Mouse (Mus musculus) embryo, embryonic 11 days (tissue): Measurements from ENCODE around the gene Smg6.
A peak's percentile ranks its signal among the peaks of the same experiment; 100 is the strongest.
"Not testable (repeated sequence)": the region's sequence is repeated elsewhere in the genome, so short reads cannot be mapped to it uniquely, and the experiment has no call there.

Experiments
- DNase-seq: peaks from one replicate; pipeline ENCODE4 v3.0.0-alpha.2; 2015

Smg6 gene

GRCm38 (mm10) chr11:75171186-75171865 is 245.7 kb downstream of the Smg6 start:
- DNase-seq = no peak

- DNase-seq = peak; percentile 76
These were observed 246.8 kb downstream of the Smg6 start for GRCm38 (mm10) chr11:75172151-75173094.

DNA sequence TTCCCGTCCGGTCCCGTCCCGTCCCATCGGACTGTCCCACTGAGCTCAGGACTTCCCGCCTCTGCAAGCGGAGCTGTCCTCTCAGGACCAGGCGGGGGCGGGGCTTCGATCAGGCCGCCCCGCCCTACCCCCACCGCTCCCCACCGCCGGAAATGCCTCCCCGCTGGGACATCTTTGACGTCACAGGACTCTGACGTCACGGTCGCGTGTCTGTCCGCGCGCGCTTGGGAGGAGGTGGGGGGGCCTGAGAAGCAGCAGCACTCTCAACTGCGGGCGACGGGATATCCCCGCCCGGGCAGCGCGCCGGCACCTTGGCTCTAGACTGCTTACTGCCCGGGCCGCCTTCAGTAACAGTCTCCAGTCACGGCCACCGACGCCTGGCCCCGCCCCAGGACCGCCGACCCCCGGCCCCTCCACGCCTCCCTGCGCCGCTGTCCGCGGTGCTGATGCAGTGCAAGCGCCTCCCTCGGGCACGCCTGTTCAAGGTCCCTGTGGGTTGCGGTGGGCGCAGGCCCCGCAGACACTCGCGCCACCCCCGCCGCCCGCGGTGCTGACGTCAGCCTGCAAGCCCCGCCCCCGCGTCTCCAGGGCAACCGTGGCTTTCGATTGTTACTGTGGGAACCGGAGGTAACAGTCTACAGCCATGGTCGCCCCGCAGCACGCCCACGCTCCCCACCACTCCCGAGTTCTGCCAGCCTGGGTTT is 247.6 kb downstream of the Smg6 start:
- DNase-seq = peak; percentile 91

GRCm38 (mm10) chr11:75173799-75174165 is 248.2 kb downstream of the Smg6 start:
- DNase-seq = no peak

DNA sequence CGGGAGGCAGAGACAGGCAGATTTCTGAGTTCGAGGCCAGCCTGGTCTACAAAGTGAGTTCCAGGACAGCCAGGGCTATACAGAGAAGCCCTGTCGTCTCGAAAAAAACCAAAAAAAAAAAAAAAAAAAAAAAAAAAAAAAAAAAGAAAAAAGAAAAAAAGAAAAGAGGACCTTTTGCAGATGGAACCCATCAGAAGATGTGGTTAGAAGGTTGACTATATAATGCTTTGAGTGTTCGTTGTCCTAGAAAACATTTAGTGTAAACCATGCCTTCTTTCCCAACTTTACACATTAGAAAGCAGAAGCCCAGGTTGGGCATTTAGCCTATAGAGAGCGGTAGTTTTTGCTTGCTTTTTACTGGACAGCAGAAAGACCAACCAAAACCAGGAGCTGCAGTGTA is 249.0 kb downstream of the Smg6 start:
- not testable (repeated sequence) for DNase-seq

GRCm38 (mm10) chr11:75178011-75178410 is 252.4 kb downstream of the Smg6 start:
- DNase-seq = no peak

GRCm38 (mm10) chr11:75178672-75179208 is 253.1 kb downstream of the Smg6 start, which contains the start of gene Ovca2:
Gene Ovca2, minus strand, starts transcription at chr11:75178835.
- DNase-seq = peak; percentile 96

GRCm38 (mm10) chr11:75183917-75184570 is 258.4 kb downstream of the Smg6 start:
- DNase-seq = no peak

GRCm38 (mm10) chr11:75184573-75184972 is 258.9 kb downstream of the Smg6 start:
- DNase-seq = no peak

GRCm38 (mm10) chr11:75184986-75185385 is 259.4 kb downstream of the Smg6 start:
- no peak for DNase-seq

DNA sequence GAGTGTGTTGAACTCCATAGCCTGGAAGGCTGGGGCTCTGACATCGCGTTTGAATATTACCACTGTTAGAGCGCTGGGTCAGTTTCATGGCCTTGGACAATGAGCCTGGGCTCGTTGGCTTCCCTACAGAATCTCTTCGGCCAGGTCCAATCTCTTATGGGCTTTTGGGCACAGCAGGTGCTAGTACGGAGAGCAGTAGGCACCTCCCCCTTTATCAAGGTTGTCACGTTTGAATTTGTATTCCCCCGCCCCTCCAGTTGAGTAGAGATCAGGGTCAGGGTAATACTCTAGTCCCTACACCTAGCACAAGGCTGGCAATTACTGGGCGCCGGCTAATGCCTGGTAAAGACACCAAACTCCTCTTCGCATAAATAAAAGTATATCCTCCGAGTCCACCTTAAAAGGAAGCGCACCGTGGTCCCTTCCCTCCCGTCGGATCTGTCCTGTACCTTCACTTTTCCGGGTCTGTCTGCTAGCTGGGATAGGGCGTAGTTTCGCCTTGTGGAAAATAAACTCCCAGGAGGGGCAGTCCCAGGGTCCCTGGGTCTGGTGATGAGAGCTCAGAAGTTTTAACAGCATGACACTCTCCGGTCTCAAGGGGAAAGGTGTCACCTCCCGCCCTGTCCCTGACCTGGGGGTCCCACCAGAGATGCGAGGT is 264.2 kb downstream of the Smg6 start:
- no peak for DNase-seq

DNA sequence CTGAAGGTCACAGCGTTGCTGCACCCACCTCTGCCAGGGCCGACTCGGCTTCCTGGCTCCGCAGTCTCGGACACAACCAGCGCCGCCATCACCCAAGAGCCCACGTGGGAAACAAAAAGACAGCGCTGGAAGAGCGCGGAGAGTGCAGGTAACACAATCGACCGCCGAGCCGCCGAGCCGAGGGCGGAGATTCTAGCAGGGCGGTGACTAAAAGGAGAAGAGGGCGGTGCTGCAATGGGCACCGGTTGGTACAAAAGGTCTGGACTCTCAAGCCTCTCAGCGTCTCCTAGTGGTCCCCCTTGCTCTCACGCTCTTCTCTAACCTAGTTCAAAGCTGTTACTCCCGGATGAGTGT is 264.7 kb downstream of the Smg6 start:
- DNase-seq = peak; percentile 95

GRCm38 (mm10) chr11:75190905-75191441 is 265.4 kb downstream of the Smg6 start, which contains the start of gene Dph1:
Gene Dph1, minus strand, starts transcription at chr11:75191241.
- no peak for DNase-seq

- no peak for DNase-seq
These were observed 266.2 kb downstream of the Smg6 start for GRCm38 (mm10) chr11:75191841-75192240.

GRCm38 (mm10) chr11:75192336-75193214 is 267.0 kb downstream of the Smg6 start:
- DNase-seq = peak; percentile 83

- DNase-seq = peak; percentile 65
These were observed 267.8 kb downstream of the Smg6 start, which contains the start of gene Rtn4rl1 for GRCm38 (mm10) chr11:75193256-75194071. Gene Rtn4rl1, plus strand, starts transcription at chr11:75193783.

DNA sequence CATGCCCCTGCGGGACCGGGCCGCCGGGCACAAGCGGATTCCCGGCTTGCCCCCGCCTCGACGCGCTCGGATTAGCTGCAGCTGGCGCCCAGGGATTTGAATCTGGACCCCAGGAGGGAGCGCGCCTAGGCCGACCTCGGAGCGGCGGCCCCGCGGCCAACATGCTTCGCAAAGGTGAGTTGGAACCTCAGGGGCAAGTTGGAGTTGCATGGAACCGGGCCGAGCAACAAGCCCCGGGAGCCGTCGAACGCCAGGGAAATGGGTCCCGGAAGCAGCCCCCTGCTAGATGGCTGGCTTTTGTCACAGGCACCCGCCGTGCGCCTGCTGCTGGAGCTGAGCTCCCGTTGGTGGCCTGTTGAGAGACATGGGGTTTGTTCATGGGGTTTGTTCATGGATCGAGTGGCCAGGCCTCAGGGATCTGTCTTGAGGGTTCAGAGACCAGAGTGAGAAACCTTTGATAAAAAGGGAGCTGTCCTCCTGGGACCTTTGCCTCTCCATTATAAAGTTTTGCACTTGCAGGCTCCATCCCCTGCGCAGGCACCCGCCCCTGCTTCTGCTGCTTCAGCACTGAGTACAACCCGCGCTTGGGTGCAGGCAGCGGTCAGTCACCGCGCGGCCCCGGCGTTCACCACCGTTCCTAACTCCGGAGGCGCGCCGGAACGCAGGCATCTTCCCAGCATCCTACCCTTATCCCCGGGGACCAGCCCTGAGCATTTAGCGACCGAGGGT is 268.7 kb downstream of the Smg6 start:
- peak; percentile 47 for DNase-seq

- DNase-seq = peak; percentile 85
These were observed 269.3 kb downstream of the Smg6 start for GRCm38 (mm10) chr11:75194850-75195461.
